Mouse (Mus musculus): ENCODE results near the gene Pnpo. TPM values are rescaled to one million over a fixed set of nuclear protein-coding genes. Genes with fewer than 3 reads are reported as not detected.
A peak's percentile ranks its signal among the peaks of the same experiment; 100 is the strongest.

Gene Pnpo
- total RNA-seq, 1 experiment: 24.0 TPM

GRCm38 (mm10) chr11:96933562-96934276 is 10.1 kb downstream of the Pnpo start:
- no peaks in the 10 kb centered on the region for H3K36me3 ChIP-seq (ENCODE audit: control insufficient read depth, insufficient read depth, low read length, poor library complexity, severe bottlenecking)
- peaks cover 4 to 20% of the 10 kb centered on the region in 2 experiments; a peak in 3 of 4 replicates for H3K4me1 ChIP-seq (ENCODE audit: control insufficient read depth in 2 of 2, insufficient read depth in 2 of 2, low read length in 2 of 2, poor library complexity in 1 of 2)
- H3K27ac ChIP-seq (ENCODE audit: insufficient read depth, low read depth, low read length, poor library complexity, severe bottlenecking): no peak overlapping the region
- in situ Hi-C loops (cut with MboI; ENCODE audit: low sequenced_read_pairs in 2 of 2, unreplicated experiment in 2 of 2): no loop called here
- no peak for DNase-seq (ENCODE audit: low read depth, low spot score)
- H3K4me3 ChIP-seq (ENCODE audit: insufficient read depth in 1 of 2, low read depth in 1 of 2, low read length in 2 of 2, poor library complexity in 1 of 2, severe bottlenecking in 1 of 2): 0 out of 4 replicates have a peak overlapping the region, but pooled peaks of 1 of the 2 experiments have one; percentile 64
- H3K9me3 ChIP-seq (ENCODE audit: control insufficient read depth, insufficient read depth, low read depth, low read length): no peaks in the 10 kb centered on the region
- no peak for TF ChIP-seq MAFK (IDR thresholded peaks at IDR 0.05; ENCODE audit: insufficient read depth, low read depth, low read length)
- TF ChIP-seq CHD2 (IDR thresholded peaks at IDR 0.05; ENCODE audit: low read depth, low read length): no peak
- TF ChIP-seq ZC3H11A (IDR thresholded peaks at IDR 0.05; ENCODE audit: borderline replicate concordance, low read depth, low read length): no peak
- TF ChIP-seq HCFC1 (IDR thresholded peaks at IDR 0.05; ENCODE audit: borderline replicate concordance, insufficient read depth, low read length): no peak
- TF ChIP-seq ZNF384 (IDR thresholded peaks at IDR 0.05; ENCODE audit: low read depth, low read length): no peak
- no peak overlapping the region for H3K9ac ChIP-seq (ENCODE audit: insufficient read depth, low read depth, low read length, poor library complexity, severe bottlenecking)

GRCm38 (mm10) chr11:96931327-96932062 is 12.3 kb downstream of the Pnpo start:
- no peak for TF ChIP-seq ZNF384 (IDR thresholded peaks at IDR 0.05; ENCODE audit: low read depth, low read length)
- no peak for TF ChIP-seq ZC3H11A (IDR thresholded peaks at IDR 0.05; ENCODE audit: borderline replicate concordance, low read depth, low read length)
- no peak for TF ChIP-seq CHD2 (IDR thresholded peaks at IDR 0.05; ENCODE audit: low read depth, low read length)
- TF ChIP-seq HCFC1 (IDR thresholded peaks at IDR 0.05; ENCODE audit: borderline replicate concordance, insufficient read depth, low read length): no peak
- TF ChIP-seq MAFK (IDR thresholded peaks at IDR 0.05; ENCODE audit: insufficient read depth, low read depth, low read length): no peak
- Histone ChIP-seq H3K36me3 (ENCODE audit: control insufficient read depth, insufficient read depth, low read length, poor library complexity, severe bottlenecking) (no peaks in the 10 kb centered on the region), H3K4me1 (ENCODE audit: control insufficient read depth in 2 of 2, insufficient read depth in 2 of 2, low read length in 2 of 2, poor library complexity in 1 of 2) (peaks cover 7 to 23% of the 10 kb centered on the region in 2 experiments), H3K9ac (ENCODE audit: insufficient read depth, low read depth, low read length, poor library complexity, severe bottlenecking) (0 out of 2 replicates have a peak overlapping the region, but pooled peaks have one; percentile 1), H3K4me3 (ENCODE audit: insufficient read depth in 1 of 2, low read depth in 1 of 2, low read length in 2 of 2, poor library complexity in 1 of 2, severe bottlenecking in 1 of 2) (no peak overlapping the region), H3K27ac (ENCODE audit: insufficient read depth, low read depth, low read length, poor library complexity, severe bottlenecking) (no peak overlapping the region; the same call in 1 of the 2 replicates), H3K9me3 (ENCODE audit: control insufficient read depth, insufficient read depth, low read depth, low read length) (no peaks in the 10 kb centered on the region)
- in situ Hi-C loops (cut with MboI; ENCODE audit: low sequenced_read_pairs in 2 of 2, unreplicated experiment in 2 of 2): no loop called here
- DNase-seq (ENCODE audit: low read depth, low spot score): no peak

DNA sequence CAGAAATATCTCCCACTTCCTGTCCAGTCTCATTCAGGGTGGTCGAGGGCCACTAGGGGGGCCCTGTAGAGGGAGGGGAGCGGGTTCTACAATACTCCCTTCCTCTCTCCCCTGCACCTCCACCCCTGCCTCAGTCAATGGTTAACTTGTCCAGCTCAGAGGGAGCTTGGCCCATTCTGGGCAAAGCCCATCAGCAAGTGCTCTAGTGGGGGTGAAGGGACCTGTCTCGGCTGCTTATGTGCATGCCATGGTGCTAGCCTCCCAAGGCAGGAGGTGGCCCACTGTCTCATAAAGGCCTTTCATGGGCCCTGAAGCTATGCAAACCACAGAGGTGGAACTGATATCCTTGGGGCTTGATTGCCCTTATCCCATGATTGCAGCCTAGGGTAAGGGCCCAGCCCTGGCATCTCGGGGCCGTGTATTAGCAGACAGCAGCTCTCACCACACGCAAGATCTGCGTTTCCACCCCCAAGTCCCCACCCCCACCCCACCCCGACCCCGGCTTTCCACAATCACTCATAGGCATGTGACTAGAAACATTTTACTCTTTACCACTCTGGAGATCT is 13.9 kb downstream of the Pnpo start:
- Histone ChIP-seq H3K4me3 (ENCODE audit: insufficient read depth in 1 of 2, low read depth in 1 of 2, low read length in 2 of 2, poor library complexity in 1 of 2, severe bottlenecking in 1 of 2) (peak overlapping the region in 1 of 2 experiments; percentile 35; a peak in 1 of 4 replicates), H3K9ac (ENCODE audit: insufficient read depth, low read depth, low read length, poor library complexity, severe bottlenecking) (no peak overlapping the region), H3K4me1 (ENCODE audit: control insufficient read depth in 2 of 2, insufficient read depth in 2 of 2, low read length in 2 of 2, poor library complexity in 1 of 2) (peaks cover 7 to 23% of the 10 kb centered on the region in 2 experiments), H3K27ac (ENCODE audit: insufficient read depth, low read depth, low read length, poor library complexity, severe bottlenecking) (no peak overlapping the region), H3K36me3 (ENCODE audit: control insufficient read depth, insufficient read depth, low read length, poor library complexity, severe bottlenecking) (no peaks in the 10 kb centered on the region), H3K9me3 (ENCODE audit: control insufficient read depth, insufficient read depth, low read depth, low read length) (no peaks in the 10 kb centered on the region)
- TF ChIP-seq CHD2 (IDR thresholded peaks at IDR 0.05; ENCODE audit: low read depth, low read length): no peak
- TF ChIP-seq ZC3H11A (IDR thresholded peaks at IDR 0.05; ENCODE audit: borderline replicate concordance, low read depth, low read length): no peak
- no peak for TF ChIP-seq HCFC1 (IDR thresholded peaks at IDR 0.05; ENCODE audit: borderline replicate concordance, insufficient read depth, low read length)
- TF ChIP-seq ZNF384 (IDR thresholded peaks at IDR 0.05; ENCODE audit: low read depth, low read length): no peak
- TF ChIP-seq MAFK (IDR thresholded peaks at IDR 0.05; ENCODE audit: insufficient read depth, low read depth, low read length): no peak
- in situ Hi-C loops (cut with MboI; ENCODE audit: low sequenced_read_pairs in 2 of 2, unreplicated experiment in 2 of 2): no loop called here
- DNase-seq (ENCODE audit: low read depth, low spot score): no peak

DNA sequence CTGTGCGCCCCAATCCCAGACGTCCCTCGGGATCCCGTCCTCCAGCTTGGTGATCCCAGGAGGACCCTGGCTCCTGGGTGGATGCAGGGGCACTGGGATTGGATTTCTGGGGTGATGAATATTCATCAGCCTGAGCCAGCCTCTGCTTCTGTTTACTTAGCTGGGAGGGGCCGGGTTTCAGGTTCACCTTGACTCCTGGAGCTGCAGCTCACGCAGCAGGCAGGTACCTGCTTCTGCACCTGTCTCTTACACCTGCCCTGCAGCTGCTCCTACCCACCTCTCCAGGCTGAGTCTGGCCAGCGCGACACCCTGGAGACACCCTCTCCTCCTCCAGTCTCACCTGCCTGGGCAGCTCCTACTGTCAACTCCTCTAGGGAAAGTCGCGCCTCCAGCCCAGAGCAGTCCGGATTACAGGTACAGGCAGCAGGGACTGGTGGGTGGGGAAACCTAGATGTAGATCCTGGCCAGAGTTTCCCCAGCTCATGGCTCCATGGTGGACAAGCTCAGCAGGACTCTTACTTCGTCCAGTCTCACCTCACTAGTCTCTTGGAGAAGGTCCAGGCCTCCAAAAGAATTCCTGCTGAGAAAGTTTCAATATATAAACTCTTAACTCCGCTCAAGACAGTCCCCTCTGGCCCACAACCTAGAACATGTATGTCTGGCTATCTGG is 14.6 kb downstream of the Pnpo start:
- Histone ChIP-seq H3K4me3 (ENCODE audit: insufficient read depth in 1 of 2, low read depth in 1 of 2, low read length in 2 of 2, poor library complexity in 1 of 2, severe bottlenecking in 1 of 2) (peak overlapping the region; percentile 35 to 42; a peak in 3 of 4 replicates), H3K4me1 (ENCODE audit: control insufficient read depth in 2 of 2, insufficient read depth in 2 of 2, low read length in 2 of 2, poor library complexity in 1 of 2) (peaks cover 7 to 19% of the 10 kb centered on the region in 2 experiments), H3K9me3 (ENCODE audit: control insufficient read depth, insufficient read depth, low read depth, low read length) (no peaks in the 10 kb centered on the region), H3K27ac (ENCODE audit: insufficient read depth, low read depth, low read length, poor library complexity, severe bottlenecking) (no peak overlapping the region), H3K36me3 (ENCODE audit: control insufficient read depth, insufficient read depth, low read length, poor library complexity, severe bottlenecking) (no peaks in the 10 kb centered on the region), H3K9ac (ENCODE audit: insufficient read depth, low read depth, low read length, poor library complexity, severe bottlenecking) (no peak overlapping the region)
- DNase-seq (ENCODE audit: low read depth, low spot score): no peak
- in situ Hi-C loops (cut with MboI; ENCODE audit: low sequenced_read_pairs in 2 of 2, unreplicated experiment in 2 of 2): no loop called here
- TF ChIP-seq ZC3H11A (IDR thresholded peaks at IDR 0.05; ENCODE audit: borderline replicate concordance, low read depth, low read length): no peak
- TF ChIP-seq CHD2 (IDR thresholded peaks at IDR 0.05; ENCODE audit: low read depth, low read length): no peak
- TF ChIP-seq ZNF384 (IDR thresholded peaks at IDR 0.05; ENCODE audit: low read depth, low read length): no peak
- no peak for TF ChIP-seq MAFK (IDR thresholded peaks at IDR 0.05; ENCODE audit: insufficient read depth, low read depth, low read length)
- no peak for TF ChIP-seq HCFC1 (IDR thresholded peaks at IDR 0.05; ENCODE audit: borderline replicate concordance, insufficient read depth, low read length)

All from ES-E14 (cell line).